Mouse (Mus musculus): ENCODE data around the gene Gm826. TPM values are rescaled to one million over a fixed set of nuclear protein-coding genes. Genes with fewer than 3 reads are reported as not detected.

Gm826 gene
- polyA plus RNA-seq, 1 experiment from 2014 or later, result not detected

DNA sequence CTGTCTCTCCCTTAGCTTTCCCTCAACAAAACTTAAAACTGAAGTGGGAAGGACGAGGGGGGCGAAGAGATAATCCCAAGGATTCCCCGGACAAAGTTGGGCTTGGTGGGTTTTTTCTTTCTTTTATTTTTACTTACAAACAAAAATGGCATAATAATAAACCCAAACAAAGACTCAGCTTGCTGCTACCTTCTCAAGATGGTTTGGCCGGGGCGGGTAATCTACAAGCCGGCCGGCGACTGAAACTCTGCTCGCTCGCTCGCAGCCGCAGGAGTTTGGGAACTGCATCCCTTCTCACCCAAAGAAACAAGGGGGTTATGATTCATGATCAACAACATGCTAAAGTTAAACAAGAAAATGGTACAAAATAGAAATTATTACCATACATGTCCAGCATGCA, 30.7 kb upstream of the Gm826 start:
- Histone ChIP-seq H3K9ac (no peak overlapping the region), H3K27ac (no peak overlapping the region), H3K27me3 (replicated peaks) (peaks cover 57% of the 10 kb centered on the region), H3K4me3 (peak overlapping the region; percentile 63), H3K36me3 (replicated peaks) (no peaks in the 10 kb centered on the region), H3K4me1 (peaks cover 61% of the 10 kb centered on the region), H3K4me2 (peak overlapping the region; percentile 97), H3K9me3 (no peaks in the 10 kb centered on the region)
- 3% methylated on average over 12 of the region's 12 CpGs for WGBS
- ATAC-seq (replicated peaks), result no peak

DNA sequence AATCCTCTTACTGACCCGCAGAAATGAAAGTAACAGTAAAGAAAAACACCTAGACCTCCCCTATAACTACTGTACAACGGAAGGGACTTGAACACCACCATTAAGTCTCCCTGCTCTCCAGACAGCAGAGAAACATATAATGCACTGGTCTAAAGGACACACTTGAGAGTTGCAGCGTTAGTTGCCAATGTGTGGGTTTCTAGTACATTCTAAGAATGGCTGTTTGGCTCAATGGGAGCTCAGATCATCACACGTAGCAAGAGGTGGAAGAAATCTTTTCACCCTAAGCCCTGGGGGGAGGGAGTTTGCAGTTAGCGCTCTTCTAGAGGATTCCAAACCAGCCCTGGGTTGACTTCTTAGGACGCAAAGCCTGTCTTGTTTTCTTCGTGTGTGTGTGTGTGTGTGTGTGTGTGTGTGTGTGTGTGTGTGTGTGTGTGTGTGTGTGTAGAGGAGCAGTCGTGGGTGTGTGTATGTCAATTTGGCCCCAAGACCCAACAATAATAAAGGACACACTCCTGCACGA, 30.2 kb upstream of the Gm826 start:
- 3% methylated on average over 9 of the region's 9 CpGs for WGBS
- peaks cover 56% of the 10 kb centered on the region for H3K4me1 ChIP-seq
- H3K4me3 ChIP-seq, result peak overlapping the region; percentile 63
- H3K4me2 ChIP-seq, result peak overlapping the region; percentile 97
- peaks cover 55% of the 10 kb centered on the region for H3K27me3 ChIP-seq (replicated peaks)
- no peak overlapping the region for H3K27ac ChIP-seq
- H3K9me3 ChIP-seq, result no peaks in the 10 kb centered on the region
- H3K9ac ChIP-seq, result no peak overlapping the region
- ATAC-seq (replicated peaks), result no peak
- no peaks in the 10 kb centered on the region for H3K36me3 ChIP-seq (replicated peaks)

- Histone ChIP-seq H3K9ac (no peak overlapping the region), H3K4me2 (0 out of 2 replicates have a peak overlapping the region, but pooled peaks have one; percentile 1), H3K27me3 (replicated peaks) (peaks cover 57% of the 10 kb centered on the region), H3K9me3 (no peaks in the 10 kb centered on the region), H3K4me3 (no peak overlapping the region), H3K4me1 (peaks cover 52% of the 10 kb centered on the region), H3K27ac (no peak overlapping the region), H3K36me3 (replicated peaks) (no peaks in the 10 kb centered on the region)
- no peak for ATAC-seq (replicated peaks)
- 31% methylated on average over 4 of the region's 4 CpGs for WGBS
Observed at GRCm38 (mm10) chr2:160363201-160363600, 29.2 kb upstream of the Gm826 start.

- Histone ChIP-seq H3K36me3 (replicated peaks) (no peaks in the 10 kb centered on the region), H3K27ac (no peak overlapping the region), H3K4me3 (no peak overlapping the region), H3K9me3 (no peaks in the 10 kb centered on the region), H3K27me3 (replicated peaks) (peaks cover 57% of the 10 kb centered on the region), H3K4me1 (peaks cover 46% of the 10 kb centered on the region), H3K9ac (no peak overlapping the region), H3K4me2 (no peak overlapping the region)
- WGBS, result 12% methylated on average over 16 of the region's 16 CpGs
- no peak for ATAC-seq (replicated peaks)
Observed at GRCm38 (mm10) chr2:160361442-160362121, 27.6 kb upstream of the Gm826 start.

DNA sequence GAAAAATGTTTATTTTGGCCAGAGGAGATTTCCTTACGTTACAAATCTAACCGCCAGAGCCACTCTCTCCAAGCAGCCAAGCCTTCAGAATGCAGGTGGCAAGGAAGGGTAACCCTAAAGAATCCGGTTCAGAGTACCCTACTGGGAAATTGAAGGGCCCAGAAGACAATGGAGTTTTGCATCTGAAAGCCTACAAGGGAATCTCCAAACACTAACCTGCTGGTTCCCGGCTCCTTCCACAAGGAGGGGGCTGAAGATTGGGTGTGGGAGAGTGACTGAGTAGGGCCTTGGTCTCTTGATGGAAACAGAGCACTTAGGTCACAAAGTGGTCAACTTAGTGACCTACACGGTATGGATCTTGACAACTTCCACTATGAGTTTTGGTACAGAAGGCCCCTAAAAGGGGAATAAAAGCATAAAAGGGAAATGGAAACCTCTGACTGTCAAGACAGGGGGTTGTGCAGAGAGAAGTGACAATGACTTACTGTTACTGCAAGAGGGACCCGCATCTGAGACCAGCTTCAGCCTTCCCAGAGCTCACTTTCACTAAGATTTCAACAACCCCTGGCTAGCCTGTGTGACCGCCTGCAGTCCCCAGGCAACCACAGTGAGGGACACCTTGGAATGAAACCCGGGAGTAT, 26.4 kb upstream of the Gm826 start:
- H3K27me3 ChIP-seq (replicated peaks), result peaks cover 55% of the 10 kb centered on the region
- H3K9me3 ChIP-seq, result no peaks in the 10 kb centered on the region
- H3K4me2 ChIP-seq, result no peak overlapping the region
- no peak for ATAC-seq (replicated peaks)
- H3K9ac ChIP-seq, result no peak overlapping the region
- H3K4me1 ChIP-seq, result peaks cover 34% of the 10 kb centered on the region
- no peak overlapping the region for H3K27ac ChIP-seq
- no peaks in the 10 kb centered on the region for H3K36me3 ChIP-seq (replicated peaks)
- H3K4me3 ChIP-seq, result no peak overlapping the region
- WGBS, result 9% methylated on average over 8 of the region's 8 CpGs

GRCm38 (mm10) chr2:160358896-160359295, 24.9 kb upstream of the Gm826 start:
- Histone ChIP-seq H3K4me2 (no peak overlapping the region), H3K4me3 (no peak overlapping the region), H3K27me3 (replicated peaks) (peaks cover 55% of the 10 kb centered on the region), H3K4me1 (peaks cover 20% of the 10 kb centered on the region), H3K9me3 (no peaks in the 10 kb centered on the region), H3K27ac (no peak overlapping the region), H3K36me3 (replicated peaks) (no peaks in the 10 kb centered on the region), H3K9ac (no peak overlapping the region)
- 9% methylated on average over 4 of the region's 4 CpGs for WGBS
- ATAC-seq (replicated peaks), result no peak

- no peak overlapping the region for H3K9ac ChIP-seq
- no peak overlapping the region for H3K4me3 ChIP-seq
- no peaks in the 10 kb centered on the region for H3K9me3 ChIP-seq
- H3K36me3 ChIP-seq (replicated peaks), result no peaks in the 10 kb centered on the region
- H3K27me3 ChIP-seq (replicated peaks), result peaks cover 44% of the 10 kb centered on the region
- 33% methylated on average over 4 of the region's 4 CpGs for WGBS
- ATAC-seq (replicated peaks), result 0 out of 2 replicates have a peak, but pooled peaks have one; percentile 30
- H3K4me2 ChIP-seq, result no peak overlapping the region
- no peak overlapping the region for H3K27ac ChIP-seq
- peaks cover 20% of the 10 kb centered on the region for H3K4me1 ChIP-seq
Observed at GRCm38 (mm10) chr2:160357442-160357841, 23.5 kb upstream of the Gm826 start.

GRCm38 (mm10) chr2:160356132-160356531, 22.2 kb upstream of the Gm826 start:
- ATAC-seq (replicated peaks), result no peak
- no peak overlapping the region for H3K4me2 ChIP-seq
- 60% methylated on average over 5 of the region's 5 CpGs for WGBS
- no peak overlapping the region for H3K9ac ChIP-seq
- H3K4me1 ChIP-seq, result peaks cover 15% of the 10 kb centered on the region
- no peak overlapping the region for H3K4me3 ChIP-seq
- peaks cover 31% of the 10 kb centered on the region for H3K27me3 ChIP-seq (replicated peaks)
- no peak overlapping the region for H3K27ac ChIP-seq
- H3K36me3 ChIP-seq (replicated peaks), result no peaks in the 10 kb centered on the region
- H3K9me3 ChIP-seq, result no peaks in the 10 kb centered on the region

- Histone ChIP-seq H3K4me2 (no peak overlapping the region), H3K27ac (no peak overlapping the region), H3K9ac (no peak overlapping the region), H3K4me1 (peaks cover 10% of the 10 kb centered on the region), H3K27me3 (replicated peaks) (peaks cover 15% of the 10 kb centered on the region), H3K36me3 (replicated peaks) (no peaks in the 10 kb centered on the region), H3K4me3 (no peak overlapping the region), H3K9me3 (no peaks in the 10 kb centered on the region)
- ATAC-seq (replicated peaks), result no peak
- WGBS, result 61% methylated on average over 2 of the region's 2 CpGs
Observed at GRCm38 (mm10) chr2:160354319-160354718, 20.4 kb upstream of the Gm826 start.

DNA sequence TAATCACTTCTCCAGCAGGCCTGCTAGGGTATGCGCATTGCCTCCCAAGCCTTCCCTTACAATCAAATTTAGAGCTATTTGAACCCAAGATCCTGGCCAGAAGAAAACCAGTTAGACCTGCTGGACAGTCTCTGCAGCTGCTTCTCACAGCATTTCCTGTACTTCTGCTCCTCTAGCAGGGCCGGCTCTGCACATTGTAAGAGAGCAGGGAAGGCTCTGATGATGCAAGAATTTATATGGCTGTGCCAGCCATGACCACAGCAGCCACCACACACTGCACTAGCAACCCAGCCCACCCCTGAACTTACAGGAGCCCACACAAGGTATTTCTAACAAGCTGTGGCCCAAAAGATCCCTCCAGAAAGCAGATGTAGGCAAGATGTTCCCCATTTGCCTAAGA, 19.6 kb upstream of the Gm826 start:
- no peak overlapping the region for H3K9ac ChIP-seq
- no peak for ATAC-seq (replicated peaks)
- H3K36me3 ChIP-seq (replicated peaks), result no peaks in the 10 kb centered on the region
- peaks cover 7% of the 10 kb centered on the region for H3K27me3 ChIP-seq (replicated peaks)
- no peak overlapping the region for H3K4me2 ChIP-seq
- no peak overlapping the region for H3K4me3 ChIP-seq
- H3K27ac ChIP-seq, result no peak overlapping the region
- H3K4me1 ChIP-seq, result peaks cover 4% of the 10 kb centered on the region
- H3K9me3 ChIP-seq, result no peaks in the 10 kb centered on the region
- WGBS, result 86% methylated on average over 2 of the region's 2 CpGs

- Histone ChIP-seq H3K4me2 (no peak overlapping the region), H3K9me3 (no peaks in the 10 kb centered on the region), H3K9ac (no peak overlapping the region), H3K27ac (no peak overlapping the region), H3K27me3 (replicated peaks) (no peaks in the 10 kb centered on the region), H3K4me3 (no peak overlapping the region), H3K36me3 (replicated peaks) (no peaks in the 10 kb centered on the region), H3K4me1 (no peaks in the 10 kb centered on the region)
- no peak for ATAC-seq (replicated peaks)
- WGBS, result 35% methylated on average over 8 of the region's 8 CpGs
Observed at GRCm38 (mm10) chr2:160351038-160351574, 17.1 kb upstream of the Gm826 start.

DNA sequence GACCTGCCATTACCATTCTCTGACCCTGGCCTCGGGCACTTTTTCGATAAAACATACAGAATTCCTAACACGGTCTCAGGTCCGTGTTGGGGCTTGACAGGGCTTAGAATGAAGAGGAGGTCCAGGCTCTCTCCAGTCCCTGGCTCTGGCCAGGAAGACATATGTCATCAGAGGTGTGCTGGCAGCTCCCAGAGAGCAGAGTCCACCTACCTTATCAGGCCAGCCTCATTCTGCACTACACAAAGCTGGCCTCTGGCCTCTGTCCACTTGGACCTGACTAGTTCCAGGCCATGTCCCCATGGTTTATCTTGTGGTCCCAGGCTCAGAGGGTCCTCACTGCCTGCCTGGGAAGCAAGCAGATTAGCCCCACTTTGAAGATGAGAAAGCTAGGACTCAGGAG, 15.6 kb upstream of the Gm826 start:
- no peaks in the 10 kb centered on the region for H3K36me3 ChIP-seq (replicated peaks)
- H3K27ac ChIP-seq, result no peak overlapping the region
- no peaks in the 10 kb centered on the region for H3K4me1 ChIP-seq
- H3K27me3 ChIP-seq (replicated peaks), result no peaks in the 10 kb centered on the region
- WGBS, result 83% methylated on average over 4 of the region's 4 CpGs
- no peak overlapping the region for H3K4me3 ChIP-seq
- no peak overlapping the region for H3K9ac ChIP-seq
- no peaks in the 10 kb centered on the region for H3K9me3 ChIP-seq
- no peak for ATAC-seq (replicated peaks)
- no peak overlapping the region for H3K4me2 ChIP-seq

Measured in midbrain, embryonic 15.5 days (tissue).